Mouse (Mus musculus) forebrain, embryonic 10.5 days (tissue): ENCODE data around the gene Mxd4. TPM values are rescaled to one million over a fixed set of nuclear protein-coding genes. Genes with fewer than 3 reads are reported as not detected.

Experiments used
- DNase-seq: peaks from one replicate; pipeline ENCODE4 v3.0.0-alpha.2; 2017; ENCODE audit warnings: low spot score; ENCODE audit errors: extremely low spot score
- H3K27ac ChIP-seq: fragments of 300-500 bp; sonication (generic); 2 replicates; pipeline ENCODE4 v1.5.1; 2016; ENCODE audit warnings: mild to moderate bottlenecking
- H3K27me3 ChIP-seq: fragments of 300-500 bp; sonication (generic); 2 replicates; pipeline ENCODE4 v1.6.1; 2016; ENCODE audit warnings: mild to moderate bottlenecking; ENCODE audit not compliant: poor library complexity, severe bottlenecking
- H3K36me3 ChIP-seq: fragments of 300-500 bp; sonication (generic); replicated peaks from 2 replicates; pipeline ENCODE4 v1.6.1; 2016; ENCODE audit warnings: mild to moderate bottlenecking, moderate library complexity
- H3K4me1 ChIP-seq: fragments of 300-500 bp; sonication (generic); 2 replicates; pipeline ENCODE4 v1.6.1; 2016
- H3K4me3 ChIP-seq: fragments of 300-500 bp; sonication (generic); 2 replicates; pipeline ENCODE4 v1.5.1; 2016; ENCODE audit warnings: mild to moderate bottlenecking, moderate library complexity
- H3K9me3 ChIP-seq: fragments of 300-500 bp; sonication (generic); 2 replicates; pipeline ENCODE4 v1.6.1; 2016; ENCODE audit warnings: mild to moderate bottlenecking, moderate library complexity
- WGBS: fragments of 180-500 bp; shearing (Covaris S2); methylation state at CpG from one replicate; pipeline ENCODE4 v1.1.7; 2016; 5-methylcytosine and 5-hydroxymethylcytosine counted together
- polyA plus RNA-seq: library from polyadenylated mRNA; unstranded; fragments of >200 nt; fragmentation: Nextera tagmentation; extraction: Ambion mirVana; gene quantifications from 2 replicates; pipeline ENCODE4 v1.2.1, GENCODE M21; 2016

Gene Mxd4
- polyA plus RNA-seq, 1 experiment from 2014 or later, result 11.1 TPM

DNA sequence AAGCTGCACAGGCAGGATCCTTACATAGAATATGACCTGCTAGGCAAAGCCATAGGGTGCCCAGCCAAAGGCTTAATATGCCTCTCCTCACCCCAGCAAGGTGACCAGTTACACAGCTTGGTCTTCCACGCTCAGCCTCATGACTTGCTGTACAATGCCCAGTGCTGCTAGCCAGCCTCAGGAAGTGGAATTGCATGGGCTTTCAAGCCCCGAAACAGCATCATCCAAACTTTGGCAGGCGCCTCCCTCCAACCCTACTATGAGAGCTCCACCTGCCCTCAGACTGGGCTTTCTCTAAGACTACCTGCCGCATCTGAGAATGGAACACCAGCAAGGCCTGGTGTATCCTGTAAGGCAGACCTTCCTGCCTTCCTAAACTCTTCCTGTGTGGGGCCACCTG lies 9.7 kb downstream of the Mxd4 start:
- no peaks in the 10 kb centered on the region for H3K27me3 ChIP-seq
- WGBS, result 92% methylated on average over 4 of the region's 4 CpGs
- H3K36me3 ChIP-seq, result peaks cover 34% of the 10 kb centered on the region
- no peaks in the 10 kb centered on the region for H3K9me3 ChIP-seq
- no peak overlapping the region for H3K4me3 ChIP-seq
- peaks cover 7% of the 10 kb centered on the region for H3K4me1 ChIP-seq
- H3K27ac ChIP-seq, result no peak overlapping the region
- no peak for DNase-seq

DNA sequence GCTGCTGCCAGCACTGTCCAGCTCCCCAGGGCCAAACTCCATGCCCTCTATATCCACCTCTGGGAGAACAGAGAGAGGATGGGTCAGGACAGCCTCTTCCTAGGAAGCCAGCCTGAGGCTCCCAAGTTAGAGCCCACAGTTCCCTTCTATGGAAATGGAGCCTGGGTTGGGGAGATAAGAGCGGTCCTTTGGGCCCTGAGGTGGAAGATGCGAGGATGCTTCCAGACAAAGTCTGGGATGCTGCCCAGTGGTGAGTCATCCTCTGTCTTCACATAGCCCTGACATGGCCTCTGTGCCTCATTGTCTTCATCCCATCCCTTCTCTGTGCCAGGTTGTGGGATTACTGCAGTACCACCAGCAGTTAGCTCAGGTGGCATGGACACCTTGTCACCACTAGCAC lies 10.4 kb downstream of the Mxd4 start:
- H3K4me1 ChIP-seq, result peaks cover 7% of the 10 kb centered on the region
- H3K9me3 ChIP-seq, result no peaks in the 10 kb centered on the region
- H3K36me3 ChIP-seq, result peaks cover 34% of the 10 kb centered on the region
- no peak for DNase-seq
- H3K27ac ChIP-seq, result no peak overlapping the region
- WGBS, result 92% methylated on average over 2 of the region's 2 CpGs
- H3K4me3 ChIP-seq, result no peak overlapping the region
- H3K27me3 ChIP-seq, result no peaks in the 10 kb centered on the region

DNA sequence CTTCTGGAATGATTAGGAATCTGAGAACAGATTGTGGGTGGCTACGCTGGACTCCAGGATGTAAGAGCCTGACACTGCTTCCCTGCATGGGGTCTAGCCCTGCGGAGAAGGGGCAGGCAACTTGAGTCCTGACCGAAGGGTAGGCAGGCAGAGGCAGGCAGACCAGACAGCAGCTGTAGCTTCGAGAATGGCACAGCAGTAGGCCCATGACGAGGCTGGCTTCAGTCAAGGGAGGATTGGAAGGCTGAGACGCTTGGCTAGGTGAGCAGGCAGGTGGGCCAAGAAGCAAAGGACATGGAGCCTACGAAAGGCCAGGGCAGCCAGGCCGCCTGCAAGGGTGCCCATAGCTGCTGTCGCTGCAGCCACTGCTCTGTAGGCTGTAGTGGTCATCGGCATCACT lies 10.8 kb downstream of the Mxd4 start:
- 69% methylated on average over 10 of the region's 10 CpGs for WGBS
- DNase-seq, result no peak
- H3K4me3 ChIP-seq, result no peak overlapping the region
- H3K27ac ChIP-seq, result no peak overlapping the region
- peaks cover 7% of the 10 kb centered on the region for H3K4me1 ChIP-seq
- H3K9me3 ChIP-seq, result no peaks in the 10 kb centered on the region
- H3K27me3 ChIP-seq, result no peaks in the 10 kb centered on the region
- peaks cover 34% of the 10 kb centered on the region for H3K36me3 ChIP-seq

DNA sequence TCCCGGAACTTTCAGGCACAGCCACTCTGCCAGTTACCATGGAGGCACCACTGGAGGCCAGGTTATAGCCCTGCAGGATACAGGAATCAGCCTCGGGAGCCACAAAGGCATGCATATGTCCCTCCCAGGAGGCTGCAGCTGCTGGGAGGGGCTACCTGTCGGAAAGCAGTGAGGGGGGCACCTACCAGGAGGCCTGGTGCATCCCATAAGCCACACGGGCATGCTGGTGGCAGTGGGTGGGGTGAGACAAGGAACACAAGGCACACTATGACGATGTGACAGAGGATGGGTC lies 12.2 kb downstream of the Mxd4 start:
- Histone ChIP-seq H3K4me1 (peaks cover 7% of the 10 kb centered on the region), H3K27ac (peak overlapping the region; percentile 48; the same call in 1 of the 2 replicates), H3K9me3 (no peaks in the 10 kb centered on the region), H3K27me3 (no peaks in the 10 kb centered on the region), H3K4me3 (no peak overlapping the region), H3K36me3 (peaks cover 34% of the 10 kb centered on the region)
- no peak for DNase-seq
- 24% methylated on average over 5 of the region's 5 CpGs for WGBS

DNA sequence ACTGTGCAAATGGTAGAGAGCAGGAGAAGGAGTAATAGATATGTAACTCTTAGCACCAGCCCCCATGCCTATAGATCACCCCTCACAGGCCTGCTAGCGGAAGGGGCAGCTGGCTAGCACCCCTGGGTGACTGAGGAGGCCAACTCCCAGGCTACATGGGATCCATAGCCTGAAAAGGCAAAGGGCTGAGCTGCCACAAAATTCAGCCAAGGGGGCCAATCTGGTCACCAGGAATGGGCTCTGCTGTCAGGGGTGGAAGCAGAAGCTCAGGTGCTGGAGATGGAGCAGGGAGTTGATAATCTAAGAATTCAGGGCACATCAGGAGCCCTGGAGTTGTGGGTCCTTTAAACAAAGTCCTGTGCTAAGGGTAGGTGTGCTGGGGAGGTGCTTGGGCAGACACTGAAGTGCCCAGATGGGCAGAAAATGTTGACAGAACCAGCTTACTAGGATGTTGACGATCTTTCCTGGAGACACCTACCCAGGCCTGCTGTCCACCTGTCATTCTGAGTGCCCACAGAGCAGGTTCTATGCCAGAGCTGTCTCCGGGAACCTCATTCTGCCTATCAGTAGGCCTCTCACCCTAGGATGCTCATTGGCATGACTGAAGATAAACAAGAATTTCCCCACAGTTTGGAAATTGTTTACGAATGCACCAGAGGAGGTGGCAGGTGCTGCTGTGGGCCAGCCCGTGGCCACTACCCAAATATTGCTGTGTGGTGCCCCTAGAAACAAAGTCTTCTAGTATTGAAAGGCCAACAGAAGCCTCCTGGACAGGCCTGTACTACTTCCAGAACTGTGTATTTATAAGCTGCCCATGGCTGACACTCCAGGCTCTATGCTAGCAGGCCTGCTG lies 12.7 kb downstream of the Mxd4 start:
- H3K36me3 ChIP-seq, result peaks cover 34% of the 10 kb centered on the region
- WGBS, result 76% methylated on average over 5 of the region's 5 CpGs
- DNase-seq, result peak; percentile 11
- H3K4me3 ChIP-seq, result no peak overlapping the region
- H3K27ac ChIP-seq, result peak overlapping the region; percentile 48; the same call in 1 of the 2 replicates
- no peaks in the 10 kb centered on the region for H3K27me3 ChIP-seq
- H3K4me1 ChIP-seq, result peaks cover 13% of the 10 kb centered on the region
- H3K9me3 ChIP-seq, result no peaks in the 10 kb centered on the region

DNA sequence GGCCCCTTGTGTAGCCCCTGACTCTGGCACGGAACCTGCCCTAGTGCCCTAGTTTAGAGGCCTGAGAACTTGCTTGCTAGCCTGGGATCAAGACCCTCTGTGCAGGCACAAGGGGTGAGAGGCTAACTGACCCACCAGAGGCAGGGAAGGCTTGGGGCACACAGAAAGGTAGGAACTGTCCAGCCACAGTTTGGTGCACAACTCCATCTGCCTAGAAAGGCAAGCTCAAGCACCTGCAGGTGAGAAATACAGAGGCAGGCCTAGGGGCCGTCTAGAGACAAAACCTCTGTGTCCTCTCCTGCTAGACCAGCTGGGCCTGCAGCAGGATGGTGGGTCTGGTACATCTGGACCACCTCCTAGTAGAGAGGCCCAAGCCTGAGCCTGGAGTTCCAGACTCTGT lies 13.5 kb downstream of the Mxd4 start:
- no peak for DNase-seq
- peaks cover 16% of the 10 kb centered on the region for H3K4me1 ChIP-seq
- peaks cover 34% of the 10 kb centered on the region for H3K36me3 ChIP-seq
- 91% methylated on average over 2 of the region's 2 CpGs for WGBS
- no peaks in the 10 kb centered on the region for H3K27me3 ChIP-seq
- H3K27ac ChIP-seq, result no peak overlapping the region
- H3K9me3 ChIP-seq, result no peaks in the 10 kb centered on the region
- no peak overlapping the region for H3K4me3 ChIP-seq

DNA sequence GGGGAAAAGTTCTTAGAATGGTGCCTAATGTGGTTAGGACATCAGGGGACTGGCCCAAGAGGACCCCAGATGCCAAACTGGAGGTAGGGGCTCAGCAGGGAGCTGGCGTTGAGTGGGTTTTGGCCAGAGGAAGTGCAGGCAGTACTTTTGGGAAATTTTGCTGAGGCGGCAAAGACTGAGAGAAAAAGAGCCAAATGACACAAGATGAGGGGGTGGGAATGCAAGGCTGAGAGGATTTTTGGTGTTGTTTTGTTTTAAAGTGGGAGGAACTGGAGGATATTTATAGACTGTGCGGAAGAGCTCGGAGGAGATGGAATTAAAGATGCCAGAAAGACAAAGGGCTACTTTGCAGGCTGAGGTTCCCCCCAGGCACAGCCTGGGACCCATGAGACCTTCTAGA lies 16.8 kb downstream of the Mxd4 start:
- Histone ChIP-seq H3K27ac (no peak overlapping the region; the same call in 1 of the 2 replicates), H3K4me3 (no peak overlapping the region), H3K4me1 (peaks cover 39% of the 10 kb centered on the region), H3K36me3 (peaks cover 15% of the 10 kb centered on the region; the same call in 1 of the 2 replicates), H3K27me3 (no peaks in the 10 kb centered on the region), H3K9me3 (no peaks in the 10 kb centered on the region)
- WGBS, result 82% methylated on average over 4 of the region's 4 CpGs
- no peak for DNase-seq

DNA sequence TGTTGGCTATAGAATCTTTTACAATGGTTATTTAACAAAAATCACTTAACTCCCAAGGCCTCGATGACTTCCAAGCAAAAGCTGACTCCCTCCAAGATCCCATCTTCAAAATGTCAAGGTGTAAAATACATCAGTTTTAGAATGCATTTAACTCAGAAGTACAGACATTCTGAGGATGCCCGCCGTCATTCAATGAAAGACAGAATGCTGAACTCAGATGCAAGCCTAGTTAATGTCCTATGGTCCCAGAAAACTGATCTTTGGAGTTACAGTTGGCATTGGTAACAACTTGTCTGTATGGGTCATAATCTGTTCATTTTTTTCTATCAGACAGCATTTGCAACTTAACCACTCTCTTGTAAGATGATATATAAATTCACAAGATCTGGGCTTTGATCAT lies 17.6 kb downstream of the Mxd4 start:
- peak overlapping the region; percentile 95 for H3K27ac ChIP-seq
- H3K27me3 ChIP-seq, result no peaks in the 10 kb centered on the region
- H3K4me3 ChIP-seq, result peak overlapping the region; percentile 77
- WGBS, result 84% methylated on average over 3 of the region's 3 CpGs
- peaks cover 39% of the 10 kb centered on the region for H3K4me1 ChIP-seq
- H3K9me3 ChIP-seq, result no peaks in the 10 kb centered on the region
- H3K36me3 ChIP-seq, result peaks cover 23% of the 10 kb centered on the region
- DNase-seq, result no peak

DNA sequence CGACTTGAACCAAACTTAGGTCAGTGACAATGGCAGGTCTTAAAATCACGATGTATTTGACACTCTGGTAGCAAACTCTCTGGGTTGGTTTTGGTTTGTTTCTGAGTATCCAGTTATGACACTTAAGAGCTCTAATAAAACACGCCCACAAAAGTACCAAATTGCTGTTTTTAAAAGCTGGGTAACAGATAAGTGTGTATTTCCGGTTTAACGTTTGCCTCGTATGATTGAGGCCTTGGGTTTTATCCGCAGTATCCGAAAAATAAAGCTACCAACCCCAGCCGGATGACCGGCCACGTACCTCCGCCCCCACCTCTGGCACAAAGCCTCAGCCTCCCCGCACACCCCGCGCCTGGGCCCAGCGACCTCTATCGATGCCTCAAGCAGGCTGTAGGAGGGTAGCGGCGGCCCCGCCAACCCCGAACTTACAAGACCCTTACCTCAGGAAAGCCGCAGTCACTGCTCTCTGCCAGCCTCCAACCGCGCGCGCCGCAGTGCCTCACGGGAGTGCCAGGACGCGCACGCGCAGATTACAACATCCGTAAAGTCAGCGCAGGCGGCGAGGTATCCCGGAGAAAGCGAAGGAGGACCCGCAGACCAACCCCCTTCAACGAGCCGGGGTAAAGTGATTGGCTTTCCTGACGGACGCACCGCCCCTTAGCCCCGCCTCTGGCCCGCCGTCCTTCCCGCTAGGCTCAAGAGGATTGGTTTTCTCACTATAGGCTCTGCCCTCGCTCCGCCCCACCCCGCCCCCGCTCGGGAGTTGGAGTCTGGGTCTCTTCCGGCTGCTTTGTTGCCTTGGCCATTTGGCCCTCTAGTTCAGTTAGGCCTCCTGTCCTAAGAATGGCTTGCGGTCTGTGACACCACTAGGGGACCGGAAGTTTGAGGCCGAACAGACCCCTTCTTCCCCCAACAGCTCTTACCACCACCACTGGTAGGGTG lies 18.3 kb downstream of the Mxd4 start, which contains the start of the genes Poln and Haus3:
TSS of gene Poln (minus strand) at position 499 of the 942 bp plus-strand sequence.
TSS of gene Haus3 (minus strand) at position 578 of the 942 bp plus-strand sequence.
- DNase-seq, result peak; percentile 99
- Histone ChIP-seq H3K4me1 (peaks cover 45% of the 10 kb centered on the region), H3K4me3 (peak within 1 kb of the TSS; percentile 77), H3K9me3 (no peaks in the 10 kb centered on the region), H3K36me3 (peaks cover 28% of the 10 kb centered on the region), H3K27ac (peak within 1 kb of the TSS; percentile 95), H3K27me3 (no peaks in the 10 kb centered on the region)
- under 1% methylated on average over 57 of the region's 57 CpGs for WGBS

DNA sequence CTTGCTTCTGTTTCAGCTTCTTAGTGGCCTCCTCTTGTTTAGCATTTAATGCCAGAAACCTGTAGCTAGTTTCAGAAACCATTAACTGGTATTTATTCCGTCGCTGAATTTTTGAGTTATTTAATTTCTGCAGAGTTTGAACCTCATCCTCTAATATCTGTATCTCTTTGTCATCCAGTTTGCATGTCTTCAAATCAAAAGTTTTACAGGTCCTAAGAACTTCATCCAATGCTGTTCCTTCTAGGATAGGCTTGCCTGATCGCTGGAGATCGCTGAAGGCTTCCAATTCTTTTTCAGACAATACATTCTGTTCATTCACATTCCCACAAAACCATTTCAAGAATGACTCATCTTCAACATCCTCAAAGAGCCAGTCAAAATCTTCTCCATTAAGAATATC lies 19.7 kb downstream of the Mxd4 start:
- peak overlapping the region; percentile 77 for H3K4me3 ChIP-seq
- DNase-seq, result no peak
- peaks cover 31% of the 10 kb centered on the region for H3K36me3 ChIP-seq
- H3K4me1 ChIP-seq, result peaks cover 45% of the 10 kb centered on the region
- WGBS, result 93% methylated on average over 4 of the region's 4 CpGs
- no peaks in the 10 kb centered on the region for H3K27me3 ChIP-seq
- no peak overlapping the region for H3K27ac ChIP-seq
- H3K9me3 ChIP-seq, result no peaks in the 10 kb centered on the region

DNA sequence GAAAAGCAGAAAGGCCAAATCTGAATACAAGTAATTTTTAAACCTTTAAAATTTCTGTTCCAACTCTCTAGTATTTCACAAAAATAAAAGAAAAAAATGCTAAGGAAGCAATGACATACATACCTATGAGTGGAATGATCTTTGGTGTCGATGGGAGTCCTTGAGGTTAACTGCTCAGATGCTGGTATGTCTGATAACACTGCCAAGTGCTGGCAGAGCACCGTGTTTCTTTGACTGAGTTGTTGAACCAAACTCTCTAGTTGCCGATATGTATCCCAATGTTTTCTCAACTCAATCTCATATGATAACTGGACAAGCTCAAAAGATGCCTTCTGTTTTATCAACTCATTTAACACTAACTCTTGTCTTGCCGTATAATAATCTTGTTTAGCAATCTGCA lies 21.7 kb downstream of the Mxd4 start:
- Histone ChIP-seq H3K27me3 (no peaks in the 10 kb centered on the region), H3K4me3 (no peak overlapping the region), H3K27ac (no peak overlapping the region), H3K36me3 (peaks cover 51% of the 10 kb centered on the region), H3K9me3 (no peaks in the 10 kb centered on the region), H3K4me1 (peaks cover 45% of the 10 kb centered on the region)
- WGBS, result 91% methylated on average over 4 of the region's 4 CpGs
- no peak for DNase-seq

DNA sequence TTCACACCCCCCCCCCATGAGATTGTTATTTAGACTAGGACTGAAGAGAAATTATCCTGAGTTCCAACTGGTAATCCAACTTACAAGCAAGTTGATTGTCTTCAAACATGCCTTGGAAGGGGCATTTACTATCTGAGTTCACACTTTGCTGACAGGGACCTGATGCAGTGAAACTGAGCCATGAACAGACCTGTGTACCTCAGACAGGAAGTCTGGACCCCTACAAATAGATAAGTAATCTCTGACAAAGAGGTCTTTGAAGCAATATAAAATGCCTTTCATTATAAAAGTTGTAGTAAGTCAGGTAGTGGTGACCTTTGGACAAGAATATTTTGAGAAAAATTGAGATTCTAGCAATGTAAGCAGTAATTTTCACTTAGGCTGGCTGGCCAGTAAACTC lies 39.0 kb downstream of the Mxd4 start:
- Histone ChIP-seq H3K4me3 (no peak overlapping the region), H3K27me3 (no peaks in the 10 kb centered on the region), H3K4me1 (no peaks in the 10 kb centered on the region), H3K9me3 (no peaks in the 10 kb centered on the region), H3K27ac (no peak overlapping the region), H3K36me3 (peaks cover 18% of the 10 kb centered on the region)
- DNase-seq, result no peak

DNA sequence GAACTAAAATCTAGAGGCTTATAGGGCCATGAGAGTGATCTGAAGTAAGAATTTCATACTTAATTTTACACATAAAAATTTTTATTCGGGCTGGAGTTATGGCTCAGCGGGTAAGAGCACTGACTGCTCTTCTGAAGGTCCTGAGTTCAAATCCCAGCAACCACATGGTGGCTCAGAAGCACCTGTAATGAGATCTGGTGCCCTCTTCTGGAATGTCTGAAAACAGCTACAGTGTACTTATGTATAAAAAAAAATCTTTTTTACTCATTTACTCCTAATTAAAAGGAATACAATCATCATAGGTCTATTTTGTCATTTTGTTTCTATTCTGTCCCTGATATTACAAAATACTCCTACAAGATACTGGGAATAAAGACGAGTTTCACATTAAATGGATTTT lies 40.0 kb downstream of the Mxd4 start:
- Histone ChIP-seq H3K9me3 (no peaks in the 10 kb centered on the region), H3K4me3 (no peak overlapping the region), H3K27ac (no peak overlapping the region), H3K4me1 (no peaks in the 10 kb centered on the region), H3K27me3 (no peaks in the 10 kb centered on the region), H3K36me3 (peaks cover 9% of the 10 kb centered on the region)
- no peak for DNase-seq
- WGBS, result 88% methylated on average over 3 of the region's 3 CpGs
